Mouse (Mus musculus): ENCODE data around the gene Ten1. TPM values are rescaled to one million over a fixed set of nuclear protein-coding genes. Genes with fewer than 3 reads are reported as not detected.

Ten1 gene
- polyA plus RNA-seq, 1 experiment from 2014 or later, result 81.5 TPM

DNA sequence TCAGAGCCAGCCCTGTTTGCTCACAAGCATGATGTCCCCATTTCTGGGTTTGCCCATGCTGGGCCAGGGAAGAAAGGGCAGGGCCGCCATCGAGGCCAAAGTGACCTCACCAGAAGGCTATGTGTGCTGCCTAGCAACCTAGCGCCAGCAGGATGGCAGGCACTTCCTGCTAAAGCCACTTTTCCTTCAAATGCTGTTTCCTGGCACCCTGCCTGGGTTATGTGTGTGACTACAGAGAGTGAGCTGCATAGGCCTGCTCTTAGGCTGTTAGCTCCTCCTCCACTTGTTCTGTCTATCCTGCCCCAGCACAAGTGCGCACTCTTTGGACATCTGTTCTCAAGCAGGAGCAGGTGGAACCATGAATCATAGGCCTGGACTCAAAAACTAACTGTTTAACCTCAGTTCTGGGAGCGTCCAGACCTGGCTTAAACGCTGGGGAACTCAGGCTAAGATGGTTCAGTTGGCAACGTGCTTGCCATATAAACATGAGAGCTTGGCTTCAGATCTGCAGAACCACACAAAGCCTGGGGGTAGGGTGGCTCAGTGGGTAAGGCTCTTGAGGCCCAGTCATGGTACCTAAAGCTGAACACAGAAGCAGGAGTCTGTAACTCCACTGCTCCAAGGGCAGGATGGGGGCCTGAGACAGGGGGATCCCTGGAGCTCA, 20.2 kb downstream of the Ten1 start:
- peaks cover 31% of the 10 kb centered on the region for H3K27me3 ChIP-seq
- ATAC-seq (replicated peaks), result peak; percentile 75
- H3K27ac ChIP-seq (replicated peaks), result peak overlapping the region; percentile 72
- H3K9ac ChIP-seq (replicated peaks), result no peak overlapping the region; the same call in 1 of the 2 replicates
- peaks cover 21% of the 10 kb centered on the region for H3K4me1 ChIP-seq
- H3K4me2 ChIP-seq (replicated peaks), result no peak overlapping the region
- no peaks in the 10 kb centered on the region for H3K36me3 ChIP-seq
- no peak overlapping the region for H3K4me3 ChIP-seq
- H3K9me3 ChIP-seq, result no peaks in the 10 kb centered on the region
- WGBS, result 32% methylated on average over 7 of the region's 7 CpGs

DNA sequence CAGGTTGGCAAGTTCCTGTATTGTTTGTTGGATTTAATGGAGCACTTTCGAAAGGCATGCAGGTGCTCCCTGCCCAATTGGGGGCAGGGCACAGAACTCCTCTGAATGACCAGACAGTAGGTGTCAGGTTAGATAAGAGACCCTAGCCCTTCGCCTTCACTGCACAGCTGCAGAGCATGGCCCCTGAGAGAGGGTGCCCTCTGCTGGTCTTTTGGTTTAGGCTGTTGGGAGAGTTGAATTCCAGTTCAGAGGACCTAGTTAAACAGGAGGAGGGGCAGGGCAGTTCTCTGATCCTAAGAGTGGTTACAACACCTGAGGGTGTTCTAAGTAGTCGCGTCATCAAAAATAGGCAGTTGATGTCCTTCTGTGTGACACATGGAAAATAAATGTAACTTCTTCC, 21.2 kb downstream of the Ten1 start:
- 23% methylated on average over 4 of the region's 4 CpGs for WGBS
- H3K9me3 ChIP-seq, result no peaks in the 10 kb centered on the region
- H3K27ac ChIP-seq (replicated peaks), result no peak overlapping the region
- H3K4me3 ChIP-seq, result no peak overlapping the region
- peaks cover 38% of the 10 kb centered on the region for H3K27me3 ChIP-seq
- H3K36me3 ChIP-seq, result no peaks in the 10 kb centered on the region
- no peak overlapping the region for H3K4me2 ChIP-seq (replicated peaks)
- no peak for ATAC-seq (replicated peaks)
- no peak overlapping the region for H3K9ac ChIP-seq (replicated peaks)
- peaks cover 21% of the 10 kb centered on the region for H3K4me1 ChIP-seq

DNA sequence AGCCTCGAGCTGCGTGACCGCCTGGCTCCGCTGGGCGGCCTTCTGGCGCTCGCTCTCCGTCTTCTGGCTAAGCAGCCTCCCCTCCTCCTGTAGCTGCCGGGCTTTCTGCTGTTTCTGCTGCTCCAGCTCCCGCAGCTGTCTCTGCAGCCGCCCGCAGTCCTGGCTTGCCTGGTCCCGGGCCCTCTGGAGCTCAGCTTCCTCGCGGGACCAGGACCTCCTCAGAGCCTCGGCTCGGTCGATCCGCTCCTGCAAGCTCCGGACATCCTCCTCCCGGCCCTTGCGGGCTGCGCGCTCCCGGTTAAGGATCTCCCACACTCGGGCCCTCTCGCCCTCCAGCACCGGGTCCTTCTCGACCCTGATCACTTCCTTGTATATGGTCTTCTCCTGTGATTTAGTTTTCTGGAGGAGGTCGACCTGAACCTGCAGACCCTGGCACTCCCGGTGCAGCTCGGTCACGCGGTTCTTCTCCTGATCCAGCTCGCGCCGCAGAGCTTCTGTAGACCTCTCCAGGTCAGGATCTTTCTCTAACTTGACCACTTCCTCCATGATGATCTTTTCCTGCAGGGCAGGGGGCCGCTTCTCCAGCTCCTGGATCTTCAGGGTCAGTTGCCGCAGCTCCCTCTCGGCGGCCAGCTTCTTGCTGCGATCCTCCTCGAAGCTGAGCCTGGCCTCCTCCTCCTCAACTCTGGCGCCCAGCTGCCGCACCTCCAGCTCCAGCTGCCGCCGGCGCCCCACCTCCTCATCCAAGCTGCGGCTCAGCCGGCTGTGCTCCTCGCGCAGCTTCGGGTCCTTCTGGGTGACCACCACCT, 23.5 kb downstream of the Ten1 start:
- Histone ChIP-seq H3K4me2 (replicated peaks) (peak overlapping the region; percentile 30), H3K4me1 (peaks cover 21% of the 10 kb centered on the region), H3K9ac (replicated peaks) (no peak overlapping the region), H3K4me3 (peak overlapping the region; percentile 23), H3K9me3 (no peaks in the 10 kb centered on the region), H3K36me3 (no peaks in the 10 kb centered on the region), H3K27me3 (peaks cover 38% of the 10 kb centered on the region), H3K27ac (replicated peaks) (no peak overlapping the region)
- no peak for ATAC-seq (replicated peaks)
- whole genome bisulfite sequencing, result 8% methylated on average over 53 of the region's 53 CpGs

DNA sequence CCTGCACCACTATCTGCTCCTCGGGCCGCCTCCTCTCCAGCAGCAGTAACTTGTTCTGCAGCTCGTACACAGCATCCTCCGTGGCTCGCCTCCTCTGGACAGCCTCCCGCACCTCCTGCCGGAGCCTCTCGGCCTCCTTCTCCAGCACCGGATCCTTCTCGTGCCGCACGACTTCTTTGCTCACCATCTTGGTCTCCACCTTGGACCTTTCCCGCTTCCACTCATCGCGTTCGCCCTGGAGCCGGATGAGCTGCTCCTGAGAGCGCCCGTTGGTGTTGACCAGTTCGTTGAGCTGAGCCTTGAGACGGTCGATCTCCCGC, 24.0 kb downstream of the Ten1 start:
- Histone ChIP-seq H3K36me3 (no peaks in the 10 kb centered on the region), H3K27ac (replicated peaks) (no peak overlapping the region), H3K9ac (replicated peaks) (no peak overlapping the region), H3K4me1 (peaks cover 21% of the 10 kb centered on the region), H3K9me3 (no peaks in the 10 kb centered on the region), H3K4me3 (peak overlapping the region; percentile 23), H3K4me2 (replicated peaks) (peak overlapping the region; percentile 30), H3K27me3 (peaks cover 38% of the 10 kb centered on the region)
- 18% methylated on average over 23 of the region's 23 CpGs for WGBS
- no peak for ATAC-seq (replicated peaks)

DNA sequence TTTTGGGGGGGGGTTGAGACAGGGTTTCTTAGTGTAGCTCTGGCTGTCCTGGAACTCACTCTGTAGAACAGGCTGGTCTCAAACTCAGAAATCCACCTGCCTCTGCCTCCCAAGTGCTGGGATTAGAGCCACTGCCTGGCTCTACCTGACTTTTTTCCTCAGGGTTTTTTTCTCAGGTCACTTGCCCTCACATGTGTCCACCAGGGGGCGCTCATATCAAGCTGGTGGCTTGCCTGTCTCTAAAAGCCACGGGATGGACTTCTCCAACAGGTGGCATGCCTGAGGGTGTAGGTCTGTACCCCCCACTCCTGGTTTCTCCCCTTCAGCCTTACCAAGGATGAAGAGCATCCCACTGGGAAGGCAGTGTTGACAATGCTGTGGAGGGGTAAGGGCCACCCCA, 27.8 kb downstream of the Ten1 start:
- no peak for ATAC-seq (replicated peaks)
- H3K27ac ChIP-seq (replicated peaks), result no peak overlapping the region
- peaks cover 3% of the 10 kb centered on the region for H3K4me1 ChIP-seq
- H3K9ac ChIP-seq (replicated peaks), result no peak overlapping the region
- H3K27me3 ChIP-seq, result peaks cover 29% of the 10 kb centered on the region
- H3K9me3 ChIP-seq, result no peaks in the 10 kb centered on the region
- WGBS, result 4% methylated on average over 2 of the region's 2 CpGs
- H3K4me2 ChIP-seq (replicated peaks), result no peak overlapping the region
- H3K36me3 ChIP-seq, result no peaks in the 10 kb centered on the region
- no peak overlapping the region for H3K4me3 ChIP-seq

DNA sequence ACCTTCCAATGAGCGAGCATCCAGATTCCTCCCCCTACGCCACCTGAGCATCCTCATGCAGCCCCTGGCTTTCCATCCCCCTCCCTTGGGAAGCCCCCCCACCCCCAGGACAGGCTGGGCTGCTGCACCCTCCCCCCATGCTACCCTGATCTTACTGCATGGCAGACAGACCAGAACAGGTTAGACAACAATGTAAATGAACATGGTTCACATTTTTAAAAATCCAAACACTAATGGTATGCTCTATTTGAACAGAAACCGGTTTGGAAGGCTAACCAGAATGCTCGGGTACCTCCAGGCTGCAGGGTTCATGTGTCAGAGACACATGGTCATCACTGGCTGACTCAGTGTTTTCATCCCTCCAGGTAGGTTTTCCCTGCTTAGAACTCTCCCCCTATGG, 30.0 kb downstream of the Ten1 start:
- no peak overlapping the region for H3K27ac ChIP-seq (replicated peaks)
- H3K4me3 ChIP-seq, result no peak overlapping the region
- WGBS, result 78% methylated on average over 4 of the region's 4 CpGs
- no peaks in the 10 kb centered on the region for H3K9me3 ChIP-seq
- no peaks in the 10 kb centered on the region for H3K36me3 ChIP-seq
- no peak overlapping the region for H3K4me2 ChIP-seq (replicated peaks)
- no peak for ATAC-seq (replicated peaks)
- H3K27me3 ChIP-seq, result peaks cover 8% of the 10 kb centered on the region; the same call in 1 of the 2 replicates
- H3K9ac ChIP-seq (replicated peaks), result no peak overlapping the region
- no peaks in the 10 kb centered on the region for H3K4me1 ChIP-seq

DNA sequence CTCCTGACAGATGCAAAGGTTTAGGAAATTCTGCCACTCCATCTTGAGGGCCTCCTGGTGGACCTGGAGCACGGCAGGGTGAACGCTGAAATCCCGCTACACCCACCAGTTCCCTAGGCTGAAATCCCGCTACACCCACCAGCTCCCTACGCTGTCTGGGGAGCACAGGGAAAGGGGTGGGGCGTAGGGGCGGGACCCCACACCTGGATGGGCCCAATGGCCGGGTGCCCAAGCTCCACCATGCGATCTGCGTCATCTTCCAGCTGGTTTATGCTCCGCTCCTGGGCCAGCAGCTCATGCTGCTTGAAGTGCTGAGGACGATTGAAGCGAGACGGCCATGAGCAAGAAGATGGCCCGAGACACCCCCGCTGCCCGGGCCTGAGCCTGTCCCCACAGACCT, 33.8 kb downstream of the Ten1 start:
- ATAC-seq (replicated peaks), result no peak
- Histone ChIP-seq H3K27me3 (no peaks in the 10 kb centered on the region), H3K9ac (replicated peaks) (peak overlapping the region; percentile 19; the same call in 1 of the 2 replicates), H3K27ac (replicated peaks) (no peak overlapping the region), H3K4me3 (no peak overlapping the region), H3K4me1 (no peaks in the 10 kb centered on the region), H3K4me2 (replicated peaks) (no peak overlapping the region), H3K36me3 (no peaks in the 10 kb centered on the region), H3K9me3 (no peaks in the 10 kb centered on the region)
- WGBS, result 26% methylated on average over 17 of the region's 17 CpGs

DNA sequence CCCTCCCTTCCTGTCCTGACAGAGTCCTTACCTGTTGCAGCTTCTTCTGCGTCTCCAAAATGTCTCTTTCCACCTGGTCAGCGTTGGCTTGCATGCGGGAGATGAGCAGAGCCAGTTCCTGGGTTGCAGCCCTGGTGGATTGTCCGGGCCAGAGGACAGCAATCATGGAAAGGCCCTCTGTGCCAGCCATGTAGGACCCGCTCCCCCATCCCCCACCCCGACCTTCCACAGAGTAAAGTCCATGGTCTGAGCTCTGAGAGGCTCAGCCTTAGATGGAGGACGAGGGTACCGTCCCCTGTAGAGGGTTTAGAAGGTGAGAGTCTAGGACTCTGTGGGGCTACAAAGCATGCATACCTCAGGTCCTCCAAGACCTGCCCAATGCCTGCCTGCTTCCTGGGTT, 36.2 kb downstream of the Ten1 start:
- H3K9me3 ChIP-seq, result no peaks in the 10 kb centered on the region
- no peak overlapping the region for H3K9ac ChIP-seq (replicated peaks)
- H3K36me3 ChIP-seq, result no peaks in the 10 kb centered on the region
- H3K4me2 ChIP-seq (replicated peaks), result no peak overlapping the region
- no peaks in the 10 kb centered on the region for H3K4me1 ChIP-seq
- H3K4me3 ChIP-seq, result no peak overlapping the region
- H3K27ac ChIP-seq (replicated peaks), result no peak overlapping the region
- WGBS, result 81% methylated on average over 8 of the region's 8 CpGs
- peaks cover 10% of the 10 kb centered on the region; the same call in 1 of the 2 replicates for H3K27me3 ChIP-seq
- no peak for ATAC-seq (replicated peaks)

DNA sequence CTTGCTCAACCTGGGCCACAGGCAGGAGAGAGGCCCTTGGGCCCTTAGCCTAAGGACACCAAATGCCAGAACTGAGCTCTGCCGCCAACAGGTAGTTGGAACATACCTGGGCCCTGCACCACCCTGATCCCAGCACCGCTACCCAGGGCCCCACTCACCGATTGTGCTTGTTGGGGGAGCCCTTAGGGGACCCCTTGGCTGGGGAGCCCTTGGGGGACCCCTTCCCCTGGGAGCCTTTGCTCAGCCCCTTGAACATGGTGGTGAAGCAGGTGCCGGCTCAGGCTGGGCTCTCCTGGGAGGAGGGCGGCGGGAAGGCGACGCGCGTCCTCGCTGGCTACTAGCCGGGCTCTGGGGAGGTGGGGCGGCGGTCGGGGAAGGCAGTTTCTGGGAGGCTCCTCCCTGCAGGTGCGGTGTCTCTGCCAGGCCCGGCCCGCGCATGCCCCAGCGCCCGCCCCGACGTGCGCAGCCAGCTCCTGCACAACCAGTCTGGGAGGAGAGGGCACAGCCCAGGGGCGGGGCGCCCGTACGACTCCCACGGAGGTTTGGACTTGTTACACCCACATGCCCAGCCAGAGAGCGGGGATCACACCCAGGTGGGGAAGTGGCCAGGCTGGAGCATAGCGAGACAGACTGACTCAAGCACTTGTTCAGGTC, 39.2 kb downstream of the Ten1 start, which contains the start of gene Evpl:
TSS of gene Evpl (minus strand) at position 336 of the 654 bp plus-strand sequence.
- no peaks in the 10 kb centered on the region; the same call in 1 of the 2 replicates for H3K36me3 ChIP-seq
- 12% methylated on average over 29 of the region's 31 CpGs for WGBS
- H3K27ac ChIP-seq (replicated peaks), result no peak within 1 kb of the TSS
- H3K4me2 ChIP-seq (replicated peaks), result 0 out of 2 replicates have a peak within 1 kb of the TSS, but pooled peaks have one; percentile 7
- H3K4me3 ChIP-seq, result no peak within 1 kb of the TSS
- H3K4me1 ChIP-seq, result no peaks in the 10 kb centered on the region
- H3K9me3 ChIP-seq, result no peaks in the 10 kb centered on the region
- ATAC-seq (replicated peaks), result no peak
- peaks cover 10% of the 10 kb centered on the region; the same call in 1 of the 2 replicates for H3K27me3 ChIP-seq
- no peak within 1 kb of the TSS for H3K9ac ChIP-seq (replicated peaks)

DNA sequence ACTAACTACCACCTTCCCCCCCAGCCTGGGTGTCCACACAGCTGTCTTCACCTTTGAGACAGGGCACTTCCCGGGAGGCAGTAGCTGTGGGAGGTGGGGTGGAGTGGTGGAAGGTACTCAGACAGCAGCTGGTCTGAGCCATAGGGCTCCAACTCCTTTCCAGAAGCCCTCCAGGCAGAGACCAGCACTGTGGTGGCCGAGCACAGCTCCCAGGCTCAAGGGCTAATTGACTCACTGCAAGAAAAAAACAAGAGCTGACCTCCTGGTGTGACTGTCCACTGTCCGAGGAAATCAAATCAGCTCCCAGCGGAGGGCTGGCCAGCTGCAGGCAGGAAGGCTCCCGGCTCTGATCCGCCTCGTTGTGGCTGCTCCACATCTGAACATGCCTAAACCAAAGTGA, 41.1 kb downstream of the Ten1 start:
- Histone ChIP-seq H3K4me2 (replicated peaks) (no peak overlapping the region), H3K27me3 (peaks cover 10% of the 10 kb centered on the region; the same call in 1 of the 2 replicates), H3K4me1 (no peaks in the 10 kb centered on the region), H3K9me3 (no peaks in the 10 kb centered on the region), H3K27ac (replicated peaks) (no peak overlapping the region), H3K4me3 (no peak overlapping the region), H3K36me3 (peaks cover 13% of the 10 kb centered on the region), H3K9ac (replicated peaks) (no peak overlapping the region)
- WGBS, result 11% methylated on average over 7 of the region's 7 CpGs
- ATAC-seq (replicated peaks), result no peak

DNA sequence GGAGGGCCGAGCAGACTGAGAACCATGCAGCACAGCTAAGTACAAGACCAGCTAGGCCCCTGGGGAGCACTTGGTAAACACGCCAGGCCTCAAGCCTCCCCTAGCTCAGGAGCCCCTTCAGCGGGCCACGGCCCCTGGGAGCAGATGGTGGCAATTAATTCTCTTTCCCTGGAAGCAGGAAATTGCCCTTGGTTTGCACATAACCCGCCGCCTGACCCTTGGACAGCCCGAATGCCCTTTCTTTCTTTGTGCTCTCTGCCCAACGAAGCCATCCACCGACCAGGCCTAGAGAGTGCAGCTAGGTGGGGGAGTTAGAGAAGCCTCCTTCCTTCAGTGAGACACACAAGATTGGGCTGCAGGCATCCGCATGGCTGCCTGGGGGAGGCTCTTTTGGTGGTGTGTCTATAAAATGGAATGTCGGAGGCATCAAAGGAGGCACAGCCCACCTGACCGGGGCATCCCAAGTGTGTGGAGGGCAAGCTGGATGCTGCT, 43.1 kb downstream of the Ten1 start:
- Histone ChIP-seq H3K9ac (replicated peaks) (no peak overlapping the region), H3K27me3 (peaks cover 10% of the 10 kb centered on the region; the same call in 1 of the 2 replicates), H3K4me1 (no peaks in the 10 kb centered on the region), H3K4me3 (no peak overlapping the region), H3K36me3 (peaks cover 33% of the 10 kb centered on the region), H3K4me2 (replicated peaks) (no peak overlapping the region), H3K9me3 (no peaks in the 10 kb centered on the region), H3K27ac (replicated peaks) (no peak overlapping the region)
- ATAC-seq (replicated peaks), result no peak
- 64% methylated on average over 12 of the region's 12 CpGs for WGBS

DNA sequence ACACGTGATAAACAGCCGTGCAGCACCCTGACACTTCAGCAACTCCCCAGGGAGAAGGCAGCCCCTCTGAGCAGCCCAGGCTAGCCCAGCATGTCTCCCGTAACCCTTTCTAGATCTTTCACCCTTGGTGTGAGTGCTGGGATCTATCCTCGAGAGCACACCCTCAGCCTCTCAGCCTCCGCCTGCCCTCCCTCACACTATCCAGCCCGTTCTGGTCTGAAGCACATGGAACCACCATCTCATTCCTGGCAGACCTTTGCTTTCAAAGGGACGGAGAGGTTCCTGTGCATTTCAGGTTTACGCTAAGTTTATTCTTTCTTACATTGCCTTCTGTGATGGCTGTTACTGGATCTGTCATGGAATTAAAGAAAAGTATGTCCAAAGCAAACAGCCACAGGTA, 45.9 kb downstream of the Ten1 start:
- H3K36me3 ChIP-seq, result peaks cover 61% of the 10 kb centered on the region
- ATAC-seq (replicated peaks), result no peak

More for the DNA sequence above, 45.9 kb downstream of the Ten1 start:
- H3K4me1 ChIP-seq, result no peaks in the 10 kb centered on the region
- WGBS, result 91% methylated on average over 8 of the region's 8 CpGs
- no peaks in the 10 kb centered on the region for H3K9me3 ChIP-seq
- H3K9ac ChIP-seq (replicated peaks), result no peak overlapping the region
- no peak overlapping the region for H3K4me2 ChIP-seq (replicated peaks)
- no peak overlapping the region for H3K4me3 ChIP-seq
- no peaks in the 10 kb centered on the region for H3K27me3 ChIP-seq
- H3K27ac ChIP-seq (replicated peaks), result no peak overlapping the region

Measured in forebrain, embryonic 15.5 days (tissue).